Mouse (Mus musculus) neural tube, embryonic 12.5 days (tissue): ENCODE data around the gene C2. TPM values are rescaled to one million over a fixed set of nuclear protein-coding genes. Genes with fewer than 3 reads are reported as not detected.
A peak's percentile ranks its signal among the peaks of the same experiment; 100 is the strongest.

Source experiments
- ATAC-seq: fragments of 200-750 bp; cut with Nextera tagmentation; 2 replicates; pipeline ENCODE4 v1.8.0; 2017; ENCODE audit warnings: low read depth, mild to moderate bottlenecking, moderate TSS enrichment, moderate library complexity; ENCODE audit not compliant: low FRiP score
- H3K27ac ChIP-seq: fragments of 300-500 bp; sonication (generic); 2 replicates; pipeline ENCODE4 v1.5.1; 2016
- H3K27me3 ChIP-seq: fragments of 300-500 bp; sonication (generic); replicated peaks from 2 replicates; pipeline ENCODE4 v1.6.1; 2016; ENCODE audit warnings: mild to moderate bottlenecking
- H3K36me3 ChIP-seq: fragments of 300-500 bp; sonication (generic); 2 replicates; pipeline ENCODE4 v1.6.1; 2016; ENCODE audit warnings: mild to moderate bottlenecking
- H3K4me1 ChIP-seq: fragments of 300-500 bp; sonication (generic); 2 replicates; pipeline ENCODE4 v1.6.1; 2016
- H3K4me2 ChIP-seq: fragments of 300-500 bp; sonication (generic); replicated peaks from 2 replicates; pipeline ENCODE4 v1.6.1; 2016; ENCODE audit warnings: mild to moderate bottlenecking
- H3K4me3 ChIP-seq: fragments of 300-500 bp; sonication (generic); 2 replicates; pipeline ENCODE4 v1.5.1; 2016
- H3K9ac ChIP-seq: fragments of 300-500 bp; sonication (generic); 2 replicates; pipeline ENCODE4 v1.6.1; 2016; ENCODE audit warnings: mild to moderate bottlenecking
- H3K9me3 ChIP-seq: fragments of 300-500 bp; sonication (generic); 2 replicates; pipeline ENCODE4 v1.6.1; 2016; ENCODE audit warnings: mild to moderate bottlenecking
- WGBS: fragments of 180-500 bp; shearing (Covaris S2); methylation state at CpG from one replicate; pipeline ENCODE4 v1.1.7; 2016; 5-methylcytosine and 5-hydroxymethylcytosine counted together
- polyA plus RNA-seq: library from polyadenylated mRNA; unstranded; fragments of >200 nt; fragmentation: Nextera tagmentation; extraction: Ambion mirVana; gene quantifications from 2 replicates; pipeline ENCODE4 v1.2.1, GENCODE M21; 2016

Gene C2
- polyA plus RNA-seq, 1 experiment from 2014 or later: 1.5 TPM

DNA sequence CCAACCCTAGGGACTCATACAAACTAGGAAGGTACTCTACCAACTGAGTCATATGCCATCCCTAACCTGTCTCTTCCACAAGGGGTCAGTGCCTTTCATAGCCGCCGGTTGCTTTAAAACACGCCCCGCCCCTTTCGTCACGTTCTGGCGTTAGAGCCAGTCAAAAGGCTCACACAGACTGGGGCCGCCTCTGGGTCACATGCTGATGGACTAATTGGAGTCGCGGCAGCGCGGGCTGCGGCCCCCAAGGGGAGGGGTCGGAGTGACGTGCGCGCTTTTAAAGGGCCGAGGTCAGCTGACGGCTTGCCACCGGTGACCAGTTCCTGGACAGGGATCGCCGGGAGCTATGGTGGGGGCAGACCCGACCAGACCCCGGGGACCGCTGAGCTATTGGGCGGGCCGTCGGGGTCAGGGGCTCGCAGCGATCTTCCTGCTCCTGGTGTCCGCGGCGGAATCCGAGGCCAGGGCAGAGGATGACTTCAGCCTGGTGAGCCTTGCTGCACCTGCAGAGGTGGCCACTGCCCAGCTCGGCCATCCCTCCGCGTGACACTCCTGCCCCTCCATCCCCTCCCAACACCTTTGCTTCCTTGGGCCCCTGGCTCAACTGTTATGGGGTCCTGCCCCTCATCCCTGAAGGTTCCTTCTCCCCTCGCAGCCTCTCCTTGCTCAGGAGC is 33.1 kb upstream of the C2 start, which contains the start of gene Neu1:
Gene Neu1 (plus strand): TSS at position 193 of the 674 bp plus-strand sequence.
- H3K4me3 ChIP-seq: peak within 1 kb of the TSS; percentile 68
- no peaks in the 10 kb centered on the region for H3K27me3 ChIP-seq
- H3K9me3 ChIP-seq: no peaks in the 10 kb centered on the region
- peak within 1 kb of the TSS; percentile 80 for H3K9ac ChIP-seq
- peaks cover 11% of the 10 kb centered on the region; the same call in 1 of the 2 replicates for H3K4me1 ChIP-seq
- H3K4me2 ChIP-seq: peak within 1 kb of the TSS; percentile 96
- H3K36me3 ChIP-seq: peaks cover 14% of the 10 kb centered on the region; the same call in 1 of the 2 replicates
- peak; percentile 96 for ATAC-seq
- under 1% methylated on average over 35 of the region's 38 CpGs for WGBS
- H3K27ac ChIP-seq: no peak within 1 kb of the TSS

DNA sequence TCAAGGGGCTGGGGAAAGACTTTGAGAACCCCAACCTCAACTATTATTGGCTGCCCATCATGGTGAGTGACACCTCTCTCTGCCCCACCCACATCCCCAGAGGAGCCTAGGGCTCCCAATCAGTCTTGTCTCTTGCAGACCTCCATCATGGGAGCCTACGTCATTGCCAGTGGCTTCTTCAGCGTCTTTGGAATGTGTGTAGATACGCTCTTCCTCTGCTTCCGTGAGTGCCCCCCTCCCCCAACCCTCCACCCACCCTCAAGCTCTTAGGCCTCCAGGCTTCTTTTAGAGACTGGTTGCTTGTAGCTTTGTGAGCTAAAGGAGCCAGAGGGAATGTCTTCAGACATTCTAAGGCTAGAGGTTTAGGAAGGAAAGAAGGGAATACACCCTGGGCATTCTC is 30.8 kb upstream of the C2 start:
- no peak for ATAC-seq
- no peak overlapping the region for H3K4me2 ChIP-seq
- no peak overlapping the region for H3K4me3 ChIP-seq
- no peak overlapping the region for H3K27ac ChIP-seq
- no peaks in the 10 kb centered on the region for H3K27me3 ChIP-seq
- no peaks in the 10 kb centered on the region for H3K9me3 ChIP-seq
- 65% methylated on average over 4 of the region's 4 CpGs for WGBS
- no peak overlapping the region for H3K9ac ChIP-seq
- 0 out of 2 replicates have a peak, but pooled peaks cover 2% of the 10 kb centered on the region for H3K36me3 ChIP-seq
- H3K4me1 ChIP-seq: peaks cover 11% of the 10 kb centered on the region; the same call in 1 of the 2 replicates

DNA sequence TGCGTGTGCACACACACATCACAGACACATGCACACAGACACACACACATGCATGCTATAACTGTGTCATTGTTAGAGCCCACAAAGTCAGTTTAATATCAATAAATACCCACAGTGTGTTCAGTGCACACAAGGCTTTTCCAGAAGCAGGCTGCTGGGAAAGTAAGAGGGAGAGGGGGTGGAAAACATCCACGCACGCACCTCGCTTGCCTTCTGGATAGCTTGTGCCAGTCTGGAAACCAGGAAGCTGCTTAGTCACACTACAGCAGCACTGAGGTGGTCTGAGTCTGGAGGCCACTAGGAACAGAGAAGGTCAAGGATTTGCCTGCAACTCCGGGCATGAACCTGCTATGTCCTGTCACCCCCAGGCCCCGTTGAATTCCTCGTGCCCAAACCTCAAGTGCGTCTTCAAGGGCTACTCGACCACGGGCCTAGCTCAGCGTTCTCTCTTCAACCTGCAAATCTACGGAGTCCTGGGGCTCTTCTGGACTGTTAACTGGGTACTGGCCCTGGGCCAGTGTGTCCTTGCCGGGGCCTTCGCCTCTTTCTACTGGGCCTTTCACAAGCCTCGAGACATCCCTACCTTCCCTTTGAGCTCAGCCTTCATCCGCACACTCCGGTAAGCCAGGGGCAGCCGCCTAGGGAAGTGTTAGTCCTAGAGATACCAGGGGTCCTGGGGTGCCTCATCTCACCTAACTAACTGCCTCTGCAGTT is 29.4 kb upstream of the C2 start:
- Histone ChIP-seq H3K4me1 (peaks cover 11% of the 10 kb centered on the region; the same call in 1 of the 2 replicates), H3K9me3 (no peaks in the 10 kb centered on the region), H3K4me2 (no peak overlapping the region), H3K27ac (no peak overlapping the region), H3K36me3 (no peaks in the 10 kb centered on the region), H3K9ac (no peak overlapping the region), H3K27me3 (no peaks in the 10 kb centered on the region), H3K4me3 (no peak overlapping the region)
- no peak for ATAC-seq
- 89% methylated on average over 18 of the region's 18 CpGs for WGBS

DNA sequence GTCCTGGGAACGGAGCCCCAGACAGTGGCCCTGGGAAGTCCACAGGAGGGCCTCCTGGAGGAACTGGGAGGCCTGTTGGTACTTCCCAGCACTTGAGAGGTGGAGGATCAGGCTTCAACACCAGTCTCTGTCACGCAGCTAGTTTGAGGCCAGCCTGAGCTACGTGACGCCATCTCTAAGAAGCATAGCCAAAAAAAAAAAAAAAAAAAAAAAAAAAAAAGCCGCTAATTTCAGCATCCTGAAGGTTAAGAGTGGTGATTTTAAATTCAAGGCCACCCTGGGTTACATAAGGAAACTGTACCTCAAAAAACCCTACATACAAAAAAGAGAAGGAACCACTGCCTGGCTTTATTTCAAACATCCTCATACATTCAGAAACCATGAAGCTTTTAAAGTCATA is 26.2 kb upstream of the C2 start:
- Histone ChIP-seq H3K9ac (no peak overlapping the region), H3K9me3 (no peaks in the 10 kb centered on the region), H3K4me3 (no peak overlapping the region), H3K27ac (no peak overlapping the region), H3K36me3 (no peaks in the 10 kb centered on the region), H3K4me1 (no peaks in the 10 kb centered on the region), H3K27me3 (no peaks in the 10 kb centered on the region), H3K4me2 (no peak overlapping the region)
- no peak for ATAC-seq
- 69% methylated on average over 5 of the region's 5 CpGs for WGBS

DNA sequence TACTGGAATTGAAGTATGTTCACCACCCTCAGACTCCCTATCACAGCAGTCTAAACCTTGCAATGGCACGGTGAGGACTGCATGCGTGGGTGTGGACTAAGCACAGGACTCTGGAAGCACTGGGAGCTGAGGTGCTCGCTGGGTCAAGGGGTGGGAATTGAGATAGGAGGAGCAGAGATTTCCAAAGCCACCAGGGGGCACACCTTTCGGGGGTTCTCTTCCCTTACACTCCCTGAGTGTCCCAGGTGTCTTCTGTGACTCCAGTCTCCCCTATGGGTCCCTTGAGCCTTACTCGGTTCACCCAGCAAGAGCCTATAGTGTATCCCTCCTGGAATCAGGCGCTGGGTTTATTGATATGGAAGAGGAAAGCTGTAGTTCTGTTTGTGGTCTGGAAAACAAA is 24.9 kb upstream of the C2 start:
- 58% methylated on average over 6 of the region's 6 CpGs for WGBS
- Histone ChIP-seq H3K9me3 (no peaks in the 10 kb centered on the region), H3K27ac (no peak overlapping the region), H3K36me3 (no peaks in the 10 kb centered on the region), H3K4me3 (no peak overlapping the region), H3K4me1 (no peaks in the 10 kb centered on the region), H3K27me3 (no peaks in the 10 kb centered on the region), H3K4me2 (no peak overlapping the region), H3K9ac (no peak overlapping the region)
- no peak for ATAC-seq

DNA sequence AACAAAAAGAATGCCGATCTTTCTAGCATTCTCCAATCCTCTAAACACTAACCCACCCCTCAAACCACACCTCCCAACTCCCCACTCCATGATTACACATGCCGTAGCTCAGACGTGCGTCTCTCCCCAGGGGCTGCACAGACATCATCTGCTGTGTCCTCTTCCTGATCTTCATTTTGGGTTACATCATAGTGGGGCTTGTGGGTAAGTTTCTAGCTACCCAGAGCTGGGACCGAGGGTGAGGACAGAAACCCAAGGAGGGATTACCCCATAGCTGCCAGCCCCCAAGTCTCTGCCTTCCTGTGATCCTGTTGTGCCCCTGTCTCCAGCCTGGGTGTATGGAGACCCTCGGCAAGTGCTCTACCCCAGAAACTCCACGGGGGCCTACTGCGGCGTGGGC is 19.1 kb upstream of the C2 start:
- H3K27ac ChIP-seq: no peak overlapping the region
- WGBS: 86% methylated on average over 9 of the region's 9 CpGs
- no peaks in the 10 kb centered on the region for H3K4me1 ChIP-seq

DNA sequence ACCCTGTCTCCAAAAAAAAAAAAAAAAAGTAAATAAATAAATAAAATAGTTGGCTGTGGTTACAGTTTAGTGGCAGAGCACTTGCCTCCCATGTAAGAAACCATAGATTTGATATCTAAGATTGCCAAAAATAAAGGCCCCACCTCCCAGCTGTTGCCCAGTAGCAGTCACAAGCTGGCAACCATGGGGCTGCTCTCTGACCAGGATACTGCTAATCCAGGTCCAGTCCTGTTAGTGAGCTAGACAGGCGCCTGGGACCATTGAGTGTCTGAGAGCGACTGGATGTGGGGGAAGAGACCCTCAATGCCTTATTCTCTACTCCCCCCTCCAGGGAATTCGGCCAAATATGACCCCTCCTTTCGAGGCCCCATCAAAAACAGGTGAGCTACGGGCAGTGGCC is 18.3 kb upstream of the C2 start:
- 90% methylated on average over 5 of the region's 5 CpGs for WGBS
- no peaks in the 10 kb centered on the region for H3K9me3 ChIP-seq
- H3K36me3 ChIP-seq: peaks cover 27% of the 10 kb centered on the region
- ATAC-seq: no peak
- H3K4me3 ChIP-seq: no peak overlapping the region
- H3K4me1 ChIP-seq: no peaks in the 10 kb centered on the region
- no peak overlapping the region for H3K27ac ChIP-seq
- H3K27me3 ChIP-seq: no peaks in the 10 kb centered on the region
- H3K9ac ChIP-seq: no peak overlapping the region
- no peak overlapping the region for H3K4me2 ChIP-seq

More for the DNA sequence above, 19.1 kb upstream of the C2 start:
- H3K4me2 ChIP-seq: no peak overlapping the region
- H3K36me3 ChIP-seq: peaks cover 19% of the 10 kb centered on the region
- no peaks in the 10 kb centered on the region for H3K27me3 ChIP-seq
- ATAC-seq: no peak
- no peak overlapping the region for H3K9ac ChIP-seq
- no peaks in the 10 kb centered on the region for H3K9me3 ChIP-seq
- no peak overlapping the region for H3K4me3 ChIP-seq

DNA sequence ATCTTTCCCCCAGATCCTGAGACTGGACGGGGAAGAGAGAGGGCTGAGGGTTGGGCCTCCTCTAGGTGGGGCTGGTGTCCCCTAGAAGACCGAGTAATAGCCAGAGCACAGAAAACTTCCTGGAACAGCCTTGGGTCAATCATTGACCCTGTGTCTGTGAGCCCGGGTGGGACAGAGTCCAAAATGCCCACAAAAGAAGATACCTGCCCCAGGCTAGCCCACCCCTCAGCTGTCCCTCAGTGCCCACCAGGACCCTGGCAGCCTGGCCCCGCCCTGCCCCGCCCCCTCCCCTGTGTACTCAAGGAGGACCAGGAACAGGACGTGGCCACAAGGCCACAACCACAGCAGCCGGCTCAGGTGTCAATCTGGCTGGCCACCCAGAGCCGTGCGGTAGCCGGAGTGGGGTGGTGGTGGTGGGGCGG is 17.4 kb upstream of the C2 start:
- no peak for ATAC-seq
- Histone ChIP-seq H3K4me3 (no peak overlapping the region), H3K27me3 (no peaks in the 10 kb centered on the region), H3K9me3 (no peaks in the 10 kb centered on the region), H3K4me2 (no peak overlapping the region; the same call in 1 of the 2 replicates), H3K4me1 (no peaks in the 10 kb centered on the region), H3K36me3 (peaks cover 36% of the 10 kb centered on the region), H3K9ac (no peak overlapping the region), H3K27ac (no peak overlapping the region)
- WGBS: 27% methylated on average over 11 of the region's 11 CpGs

DNA sequence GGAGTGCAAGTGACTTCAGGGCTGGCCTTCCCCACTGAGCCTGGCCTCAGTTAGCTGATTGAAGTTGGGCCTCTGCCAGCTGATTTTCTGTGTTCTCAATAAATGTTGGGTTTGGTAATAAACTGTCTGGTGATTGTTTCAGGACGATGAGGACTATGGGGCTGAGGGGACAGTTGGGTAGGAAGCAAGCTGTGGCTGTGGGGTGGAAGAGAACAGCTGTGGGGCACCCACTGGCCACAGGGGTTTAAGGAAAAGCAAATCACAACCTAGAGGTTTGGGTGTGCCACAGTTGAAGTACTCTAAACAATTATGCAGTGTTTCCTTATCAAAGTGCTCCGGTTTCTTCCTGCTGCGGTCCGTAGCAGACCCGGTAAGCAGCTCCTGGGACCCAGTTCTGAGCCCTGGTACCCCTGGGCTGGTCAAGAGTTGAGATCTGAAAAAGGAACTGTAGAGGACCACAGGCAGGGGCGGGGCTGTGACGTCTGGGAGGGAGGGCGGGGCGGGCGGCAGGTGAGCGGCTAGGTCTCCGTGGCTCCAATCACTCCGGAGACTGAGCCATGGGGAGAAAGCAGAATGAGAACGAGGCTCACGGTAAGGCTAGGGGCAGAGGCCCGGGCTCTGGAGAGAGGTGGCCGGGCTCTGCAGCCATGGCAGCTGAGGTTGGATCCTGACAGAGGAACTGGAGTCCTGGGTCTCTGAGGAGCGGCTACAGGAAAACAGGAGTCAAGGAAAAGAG is 16.0 kb upstream of the C2 start, which contains the start of gene Slc44a4:
Gene Slc44a4 (plus strand): TSS at position 537 of the 736 bp plus-strand sequence.
- Histone ChIP-seq H3K4me2 (no peak within 1 kb of the TSS), H3K4me1 (no peaks in the 10 kb centered on the region), H3K36me3 (peaks cover 50% of the 10 kb centered on the region), H3K27me3 (no peaks in the 10 kb centered on the region), H3K4me3 (no peak within 1 kb of the TSS), H3K9ac (no peak within 1 kb of the TSS), H3K9me3 (no peaks in the 10 kb centered on the region), H3K27ac (no peak within 1 kb of the TSS)
- ATAC-seq: no peak
- WGBS: 34% methylated on average over 18 of the region's 18 CpGs

DNA sequence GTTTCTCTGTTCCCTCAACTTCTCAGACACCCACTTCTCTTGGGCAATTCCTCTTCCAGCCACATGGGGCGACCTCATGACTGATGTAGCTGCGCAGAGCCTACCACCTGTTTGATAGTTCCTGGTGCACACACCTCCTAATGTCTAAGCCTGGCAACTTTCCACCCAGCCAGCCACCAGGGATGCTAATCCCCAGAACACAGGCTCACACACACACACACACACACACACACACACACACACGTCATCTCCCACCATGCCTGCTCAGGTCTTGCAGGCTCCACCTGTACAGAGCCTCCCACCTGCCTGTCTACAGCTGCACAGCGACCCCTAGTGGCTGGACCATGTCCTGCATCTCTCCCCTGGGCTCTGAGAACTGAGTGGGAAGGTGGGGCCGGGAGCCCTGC is 13.9 kb upstream of the C2 start:
- H3K4me1 ChIP-seq: no peaks in the 10 kb centered on the region
- ATAC-seq: peak; percentile 48; the same call in 1 of the 2 replicates
- no peak overlapping the region for H3K4me3 ChIP-seq
- peaks cover 71% of the 10 kb centered on the region for H3K36me3 ChIP-seq
- no peaks in the 10 kb centered on the region for H3K9me3 ChIP-seq
- WGBS: 48% methylated on average over 5 of the region's 5 CpGs
- no peak overlapping the region for H3K4me2 ChIP-seq
- no peak overlapping the region for H3K27ac ChIP-seq
- H3K9ac ChIP-seq: no peak overlapping the region
- no peaks in the 10 kb centered on the region for H3K27me3 ChIP-seq

DNA sequence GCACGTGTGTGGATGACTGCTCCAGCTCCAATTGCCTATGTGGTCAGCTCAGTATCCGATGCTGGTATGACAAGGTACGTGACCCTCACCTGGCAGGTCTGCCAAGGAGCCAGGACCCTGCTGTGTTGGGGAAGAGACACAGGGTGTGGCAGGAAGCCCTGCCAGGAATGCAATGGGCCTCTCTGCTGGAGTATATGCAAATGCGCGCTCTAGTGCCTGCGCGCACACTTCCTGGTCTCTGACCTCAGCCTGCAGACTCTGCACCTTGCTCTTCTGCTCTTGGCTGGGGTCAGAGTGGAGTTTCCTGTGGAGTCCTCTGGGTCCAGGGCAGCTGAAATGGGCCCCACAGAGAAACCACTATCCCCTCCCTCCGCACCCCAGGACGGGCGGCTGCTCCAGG is 12.9 kb upstream of the C2 start:
- 93% methylated on average over 10 of the region's 10 CpGs for WGBS
- H3K4me2 ChIP-seq: no peak overlapping the region
- no peak overlapping the region for H3K9ac ChIP-seq
- H3K36me3 ChIP-seq: peaks cover 81% of the 10 kb centered on the region
- H3K27me3 ChIP-seq: no peaks in the 10 kb centered on the region
- peak overlapping the region; percentile 7; the same call in 1 of the 2 replicates for H3K4me3 ChIP-seq
- H3K4me1 ChIP-seq: no peaks in the 10 kb centered on the region
- no peaks in the 10 kb centered on the region for H3K9me3 ChIP-seq
- no peak for ATAC-seq
- H3K27ac ChIP-seq: no peak overlapping the region

DNA sequence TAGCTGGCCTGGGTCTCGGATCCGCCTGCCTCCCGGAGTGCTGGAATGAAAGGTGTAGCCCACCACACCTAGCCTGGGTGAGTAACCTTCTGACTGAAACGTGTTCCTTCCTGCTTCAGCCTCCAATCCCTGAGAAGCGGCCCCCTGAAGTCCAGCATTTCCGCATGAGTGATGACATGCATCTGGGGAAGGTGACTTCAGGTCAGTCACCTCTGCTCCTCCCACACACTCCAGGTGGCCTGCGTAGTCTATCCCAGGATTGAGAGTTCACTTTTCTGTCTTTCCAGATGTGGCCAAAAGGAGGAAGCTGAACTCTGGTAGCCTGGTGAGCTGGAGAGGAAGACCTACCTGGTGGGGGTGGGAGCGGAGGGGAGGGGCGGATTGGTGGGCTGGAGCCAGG is 4.8 kb upstream of the C2 start:
- peaks cover 62% of the 10 kb centered on the region for H3K36me3 ChIP-seq
- H3K9me3 ChIP-seq: no peaks in the 10 kb centered on the region
- no peaks in the 10 kb centered on the region for H3K27me3 ChIP-seq
- no peak overlapping the region for H3K4me3 ChIP-seq
- no peak overlapping the region for H3K27ac ChIP-seq
- H3K9ac ChIP-seq: no peak overlapping the region
- no peak for ATAC-seq
- 92% methylated on average over 9 of the region's 9 CpGs for WGBS
- H3K4me1 ChIP-seq: peaks cover 5% of the 10 kb centered on the region
- H3K4me2 ChIP-seq: no peak overlapping the region
